Mouse (Mus musculus) layer of hippocampus, adult 9-10 months (tissue): ENCODE measurements around the gene Pspn.

Source experiments
- DNase-seq: peaks from one replicate; pipeline ENCODE4 v3.0.0; 2022; ENCODE audit warnings: low spot score

Pspn gene

DNA sequence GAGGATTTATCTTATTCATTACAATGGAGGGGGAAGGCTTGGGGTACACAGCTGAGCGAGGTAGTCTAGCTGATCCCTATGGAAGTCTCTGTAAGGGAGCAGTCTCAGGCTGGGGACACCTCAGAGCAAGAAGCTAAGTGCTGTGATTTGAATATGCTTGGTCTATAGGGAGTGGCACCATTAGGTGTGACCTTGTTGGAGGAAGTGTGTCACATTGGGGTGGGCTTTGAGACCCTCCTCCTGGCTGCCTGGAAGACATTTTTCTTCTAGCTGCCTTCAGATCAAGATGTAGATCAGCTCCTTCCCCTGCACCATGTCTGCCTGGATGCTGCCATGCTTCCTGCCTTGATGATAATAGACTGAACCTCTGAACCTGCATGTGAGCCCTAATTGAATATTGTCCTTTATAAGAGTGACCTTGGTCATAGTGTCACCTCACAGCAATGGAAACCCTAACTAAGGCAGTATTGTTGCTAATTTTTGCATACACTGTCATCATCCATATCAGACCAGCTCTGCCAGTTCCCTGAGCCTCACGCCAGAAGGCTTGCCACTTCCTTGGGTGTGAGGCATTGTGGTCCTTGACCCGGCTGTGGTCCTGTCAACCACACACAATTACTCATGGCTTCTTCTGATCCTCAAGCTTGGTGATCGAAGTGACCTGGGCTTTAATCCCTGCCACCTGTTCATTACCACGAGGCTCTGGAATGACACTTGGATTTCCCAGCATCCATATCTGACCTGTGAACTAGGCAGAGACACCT, 37.0 kb downstream of the Pspn start:
- no peak for DNase-seq

DNA sequence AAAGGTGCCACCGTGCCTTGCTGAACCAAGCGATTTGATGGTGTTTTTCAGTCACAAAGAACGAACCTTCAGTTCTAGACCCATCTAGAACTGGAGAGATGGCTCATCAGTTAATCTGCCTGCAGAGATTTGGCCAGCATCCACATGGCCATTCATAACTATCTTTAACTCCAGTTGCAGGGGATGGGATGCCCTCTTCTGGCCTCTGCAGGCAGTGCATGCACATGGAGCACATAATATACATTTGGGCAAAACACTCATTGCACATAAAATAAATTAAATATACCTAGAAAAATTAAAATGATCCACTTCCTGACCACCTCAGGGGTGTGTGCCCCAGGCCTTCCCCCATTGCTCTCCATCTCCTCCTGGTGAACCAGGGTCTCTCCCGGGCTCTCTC, 37.9 kb downstream of the Pspn start:
- DNase-seq = no peak

DNA sequence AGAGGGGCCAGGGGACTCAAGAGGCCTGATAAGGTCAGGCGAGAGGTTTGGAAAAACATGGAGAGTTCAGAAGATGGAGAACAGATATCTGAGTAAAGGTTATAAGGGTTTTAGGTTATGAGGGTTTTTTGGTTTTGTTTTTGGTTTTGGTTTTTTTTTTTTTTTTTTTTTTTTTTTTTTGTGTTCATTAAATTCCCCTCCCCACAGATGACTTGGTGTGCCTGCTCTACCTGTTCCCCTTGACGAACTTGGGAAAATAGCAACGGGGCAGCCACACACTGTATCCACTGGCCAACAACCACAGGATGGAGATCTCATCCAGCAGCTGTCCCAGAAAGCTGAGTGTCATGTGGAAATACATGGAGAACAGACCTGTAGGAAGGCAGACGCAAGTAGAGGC, 41.2 kb downstream of the Pspn start:
- DNase-seq = no peak

GRCm38 (mm10) chr17:56957763-56958429, 41.9 kb downstream of the Pspn start:
- no peak for DNase-seq

GRCm38 (mm10) chr17:56954871-56955270, 44.9 kb downstream of the Pspn start:
- no peak for DNase-seq

DNA sequence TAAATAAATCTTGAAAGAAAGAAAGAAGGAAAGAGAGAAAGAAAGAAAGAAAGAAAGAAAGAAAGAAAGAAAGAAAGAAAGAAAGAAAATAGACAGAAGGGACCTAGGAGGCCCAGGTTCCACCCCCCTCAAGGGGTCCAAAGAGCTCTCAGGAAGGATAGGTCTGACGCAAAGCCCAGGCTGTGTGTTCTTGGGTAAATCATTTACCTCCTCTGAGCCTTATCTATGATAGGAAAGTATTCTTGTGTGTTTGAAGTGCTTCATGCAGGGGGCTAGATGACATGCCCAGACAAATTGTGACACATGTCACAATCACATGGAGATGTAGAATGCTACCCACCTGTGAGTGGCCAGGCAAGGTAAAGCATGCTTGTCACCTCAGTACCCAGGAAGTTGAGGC, 47.2 kb downstream of the Pspn start:
- no peak for DNase-seq

- peak; percentile 25 for DNase-seq
Observed at GRCm38 (mm10) chr17:56950915-56951314, 48.9 kb downstream of the Pspn start.
